Mouse (Mus musculus) large intestine, adult 2 months (tissue): ENCODE results near the gene Rhobtb1. TPM values are rescaled to one million over a fixed set of nuclear protein-coding genes. Genes with fewer than 3 reads are reported as not detected.

Experiments
- DNase-seq: peaks from one replicate; pipeline ENCODE4 v3.0.0-alpha.2; 2012; ENCODE audit warnings: low read depth, low spot score
- WGBS: fragments of 180-500 bp; shearing (Covaris S2); methylation state at CpG from one replicate; pipeline ENCODE4 v1.1.7; 2018; 5-methylcytosine and 5-hydroxymethylcytosine counted together
- polyA plus RNA-seq: library from polyadenylated mRNA; depleted of rRNA; stranded (reverse); fragments of >200 nt; gene quantifications from 2 replicates; pipeline ENCODE4 v1.2.3, GENCODE M21; 2012

Gene Rhobtb1
- polyA plus RNA-seq, 1 experiment, result 2.3 TPM

DNA sequence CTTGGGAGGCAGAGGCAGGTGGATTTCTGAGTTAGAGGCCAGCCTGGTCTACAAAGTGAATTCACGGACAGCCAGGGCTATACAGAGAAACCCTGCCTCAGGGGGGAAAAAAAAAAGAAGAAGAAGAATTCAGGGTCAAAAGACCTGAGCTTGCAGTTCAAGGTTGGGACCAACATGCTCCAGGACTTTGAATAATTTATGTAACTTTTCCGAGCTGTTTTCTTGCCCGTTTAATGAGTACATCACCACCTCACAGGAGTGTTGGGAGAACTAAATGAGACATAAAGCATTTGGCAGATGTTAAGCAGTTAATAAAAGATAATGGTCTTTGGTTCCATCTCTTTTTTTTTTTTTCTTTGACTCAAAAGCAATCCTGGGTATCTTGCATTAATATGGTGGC lies 10.3 kb downstream of the Rhobtb1 start:
- 90% methylated on average over 3 of the region's 3 CpGs for WGBS
- DNase-seq, result no peak

DNA sequence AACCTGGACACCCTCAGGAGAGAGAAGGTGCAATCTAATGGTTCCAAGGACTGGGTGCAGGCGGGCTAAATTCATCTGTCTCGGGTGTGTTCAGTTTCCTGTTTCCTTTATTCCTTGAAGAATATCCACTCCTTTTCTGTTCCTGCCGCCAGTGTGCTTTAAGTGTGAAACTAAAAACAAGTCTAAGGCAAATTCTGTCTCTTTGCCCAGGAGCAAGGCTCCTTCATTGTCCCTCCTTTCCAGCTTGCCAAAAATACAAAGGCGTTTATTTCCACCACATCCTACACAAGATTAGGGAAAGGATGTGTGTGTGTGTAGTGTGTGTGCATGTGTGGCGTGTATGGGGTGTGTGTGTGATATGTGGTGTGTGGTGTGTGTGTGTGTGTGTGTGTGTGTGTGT lies 11.3 kb downstream of the Rhobtb1 start:
- DNase-seq, result no peak
- 72% methylated on average over 5 of the region's 5 CpGs for WGBS

GRCm38 (mm10) chr10:69163216-69163615 lies 12.0 kb downstream of the Rhobtb1 start:
- WGBS, result 61% methylated on average over 5 of the region's 5 CpGs
- DNase-seq, result no peak

GRCm38 (mm10) chr10:69165125-69165524 lies 13.9 kb downstream of the Rhobtb1 start:
- DNase-seq, result no peak
- 48% methylated on average over 7 of the region's 7 CpGs for WGBS

- no peak for DNase-seq
- WGBS, result 39% methylated on average over 3 of the region's 3 CpGs
These were observed 14.6 kb downstream of the Rhobtb1 start for GRCm38 (mm10) chr10:69165847-69166246.

GRCm38 (mm10) chr10:69166514-69166913 lies 15.3 kb downstream of the Rhobtb1 start:
- WGBS, result 86% methylated on average over 12 of the region's 12 CpGs
- no peak for DNase-seq

DNA sequence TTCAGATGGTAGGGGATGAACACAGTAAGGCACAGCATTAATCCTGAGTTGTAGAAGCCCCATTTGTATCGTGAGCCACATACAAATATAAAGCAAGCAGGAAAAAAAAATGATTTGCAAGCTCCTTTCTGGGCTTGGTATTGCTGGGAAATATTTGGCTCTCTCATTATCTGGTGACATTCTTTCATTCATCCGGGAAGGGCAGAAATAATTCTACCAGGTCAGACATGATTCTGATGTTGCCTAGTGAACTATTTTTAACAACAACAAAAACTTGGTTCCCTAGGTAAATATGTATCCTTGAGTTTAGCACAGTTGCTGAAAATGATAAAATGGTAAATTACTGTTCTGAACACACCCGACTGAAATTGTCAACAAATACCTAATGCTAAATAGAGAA lies 21.2 kb downstream of the Rhobtb1 start:
- 70% methylated on average over 3 of the region's 3 CpGs for WGBS
- DNase-seq, result no peak

GRCm38 (mm10) chr10:69176116-69176515 lies 24.9 kb downstream of the Rhobtb1 start:
- no peak for DNase-seq
- 80% methylated on average over 3 of the region's 3 CpGs for WGBS

DNA sequence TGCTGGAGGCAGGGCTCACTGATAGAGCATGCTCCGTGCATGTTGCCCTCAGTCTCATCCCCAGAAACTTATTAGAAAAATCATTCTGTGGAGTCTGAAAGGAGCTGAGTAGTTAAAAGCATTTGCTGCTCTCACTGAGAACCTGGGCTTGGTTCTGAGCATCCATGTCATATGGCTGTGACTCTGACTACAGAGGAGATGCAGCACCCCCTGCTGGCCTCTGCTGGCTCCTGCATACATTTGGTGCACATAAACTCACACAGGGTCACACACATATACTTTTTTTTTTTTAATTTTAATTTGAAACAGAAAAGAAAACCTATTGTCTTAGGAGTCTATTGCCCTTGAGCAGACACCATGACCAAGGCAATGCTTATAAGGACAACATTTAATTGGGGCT lies 28.1 kb downstream of the Rhobtb1 start:
- no peak for DNase-seq
- WGBS, result 89% methylated on average over 1 of the region's 1 CpGs

DNA sequence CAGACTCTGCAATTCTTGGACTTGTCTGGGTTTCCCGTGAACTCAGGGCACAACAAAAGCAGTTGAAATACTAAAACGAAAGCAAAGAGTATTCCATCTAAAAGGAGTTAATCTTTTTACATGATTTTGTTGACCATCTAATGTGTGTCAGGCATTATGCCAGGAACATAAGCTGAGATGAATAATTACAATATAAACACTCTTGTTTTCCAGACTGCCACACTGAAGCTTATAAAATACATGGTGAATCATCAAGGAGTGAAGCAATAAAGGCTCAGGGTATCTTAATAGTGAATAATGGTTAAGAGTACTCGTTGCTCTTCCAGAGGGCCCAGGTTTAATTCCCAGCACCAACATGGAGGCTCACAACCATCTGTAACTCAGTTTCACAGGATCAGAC lies 29.8 kb downstream of the Rhobtb1 start:
- 17% methylated on average over 3 of the region's 3 CpGs for WGBS
- DNase-seq, result no peak

DNA sequence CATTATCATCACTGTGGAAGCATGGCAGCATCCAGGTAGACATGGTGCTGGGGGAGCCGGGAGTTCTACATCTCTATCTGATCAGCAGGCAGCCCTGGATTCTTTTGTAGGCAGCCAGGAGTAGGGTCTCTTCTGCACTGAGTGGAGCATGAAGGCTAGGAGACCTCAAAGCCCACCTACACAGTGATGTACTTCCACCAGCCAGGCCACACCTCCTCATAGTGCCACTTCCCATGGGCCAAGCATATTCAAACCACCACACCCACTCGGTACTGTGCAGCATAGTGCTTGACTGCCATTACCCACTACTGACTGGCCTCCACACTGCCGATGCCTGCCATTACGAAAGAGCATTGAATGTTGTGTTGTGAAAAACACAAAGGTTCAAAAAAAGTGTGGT lies 33.7 kb downstream of the Rhobtb1 start:
- no peak for DNase-seq
- WGBS, result 88% methylated on average over 4 of the region's 4 CpGs

- no peak for DNase-seq
- WGBS, result 23% methylated on average over 4 of the region's 4 CpGs
These were observed 34.2 kb downstream of the Rhobtb1 start for GRCm38 (mm10) chr10:69185431-69185830.

DNA sequence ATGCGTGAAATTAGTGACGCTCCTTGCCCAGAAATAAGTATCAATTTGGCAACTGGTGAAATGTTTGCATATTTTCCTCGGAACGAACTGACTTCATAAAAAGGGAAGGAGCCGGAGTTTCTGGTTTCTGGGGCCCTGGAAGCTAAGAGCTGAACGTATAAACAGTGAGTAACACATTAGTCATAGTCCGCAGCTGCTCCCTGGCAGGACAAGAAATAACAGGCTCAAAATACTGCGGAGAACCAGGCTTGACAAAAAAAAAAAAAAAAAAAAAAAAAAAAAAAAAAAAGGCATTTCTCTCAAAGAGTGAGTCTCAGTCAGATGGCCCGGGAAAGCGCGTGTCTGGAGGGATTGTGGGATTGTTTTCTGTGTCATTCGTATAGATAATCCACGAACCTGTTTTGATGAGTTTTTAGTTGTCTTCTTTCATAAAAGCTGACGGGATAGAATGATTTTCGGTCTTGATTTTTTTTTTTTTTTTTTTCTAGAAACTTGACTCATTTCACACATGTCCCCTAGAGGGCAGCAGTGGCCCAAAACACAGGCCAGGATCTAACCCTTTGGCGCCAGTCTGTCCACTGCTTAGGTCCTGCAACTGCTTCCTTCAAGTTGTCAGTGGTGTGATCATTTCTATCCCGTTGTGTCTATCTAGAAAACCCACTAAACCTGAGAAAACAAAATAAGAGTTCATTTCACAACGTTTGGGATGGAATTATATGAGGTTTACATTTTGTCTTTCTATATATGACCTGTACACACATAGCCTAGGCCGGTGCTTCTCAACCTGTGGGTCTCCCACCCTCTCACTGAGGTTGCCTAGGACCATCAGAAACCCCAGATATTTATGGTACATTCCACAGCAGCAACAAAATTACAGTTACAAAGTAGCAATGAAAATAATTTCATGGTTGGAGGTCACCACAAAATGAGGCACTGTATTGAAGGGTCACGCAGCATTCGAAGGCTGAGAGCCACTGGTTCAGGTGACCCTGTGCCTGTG lies 35.0 kb downstream of the Rhobtb1 start:
- 14% methylated on average over 21 of the region's 21 CpGs for WGBS

GRCm38 (mm10) chr10:69187773-69188443 lies 36.7 kb downstream of the Rhobtb1 start:
- no peak for DNase-seq
- 85% methylated on average over 9 of the region's 9 CpGs for WGBS

More for the DNA sequence above, 35.0 kb downstream of the Rhobtb1 start:
- peak; percentile 51 for DNase-seq

- 58% methylated on average over 10 of the region's 10 CpGs for WGBS
- no peak for DNase-seq
These were observed 39.4 kb downstream of the Rhobtb1 start for GRCm38 (mm10) chr10:69190434-69191160.

- DNase-seq, result no peak
- WGBS, result 81% methylated on average over 5 of the region's 5 CpGs
These were observed 41.0 kb downstream of the Rhobtb1 start for GRCm38 (mm10) chr10:69192266-69192665.

- no peak for DNase-seq
- 95% methylated on average over 10 of the region's 10 CpGs for WGBS
These were observed 42.5 kb downstream of the Rhobtb1 start for GRCm38 (mm10) chr10:69193721-69194120.

- 23% methylated on average over 8 of the region's 8 CpGs for WGBS
- no peak for DNase-seq
These were observed 53.6 kb downstream of the Rhobtb1 start for GRCm38 (mm10) chr10:69204677-69205400.

DNA sequence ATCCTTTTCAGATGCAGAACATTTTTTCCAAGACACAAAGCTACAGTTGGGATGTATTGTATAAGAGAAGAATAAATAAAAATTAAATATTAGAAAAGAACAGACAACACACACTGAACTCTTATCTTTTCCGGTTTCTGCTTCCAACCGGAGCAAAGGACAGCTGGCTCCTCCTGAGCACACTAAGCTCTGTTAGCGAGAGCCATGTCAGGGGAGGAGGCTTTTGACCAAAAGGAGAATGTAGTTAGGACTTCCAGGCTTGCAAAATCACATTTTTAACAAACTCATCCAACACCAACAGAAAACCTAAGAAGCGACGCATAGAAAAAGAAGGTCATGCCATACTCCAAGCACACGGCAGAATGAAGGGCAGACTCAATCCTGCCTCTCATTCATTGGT lies 54.8 kb downstream of the Rhobtb1 start:
- WGBS, result 75% methylated on average over 6 of the region's 6 CpGs
- DNase-seq, result no peak
